Mouse (Mus musculus) T-helper 1 cell (primary cell): ENCODE results near the gene Grin2d.

Experiments used
- in situ Hi-C: fragments of 300-600 bp; cut with MboI, MseI; formaldehyde crosslinking; loops from one replicate; pipeline ENCODE4 v1.15.1; 2025; ENCODE audit warnings: high pct_unique_total_duplicates

Grin2d gene

DNA sequence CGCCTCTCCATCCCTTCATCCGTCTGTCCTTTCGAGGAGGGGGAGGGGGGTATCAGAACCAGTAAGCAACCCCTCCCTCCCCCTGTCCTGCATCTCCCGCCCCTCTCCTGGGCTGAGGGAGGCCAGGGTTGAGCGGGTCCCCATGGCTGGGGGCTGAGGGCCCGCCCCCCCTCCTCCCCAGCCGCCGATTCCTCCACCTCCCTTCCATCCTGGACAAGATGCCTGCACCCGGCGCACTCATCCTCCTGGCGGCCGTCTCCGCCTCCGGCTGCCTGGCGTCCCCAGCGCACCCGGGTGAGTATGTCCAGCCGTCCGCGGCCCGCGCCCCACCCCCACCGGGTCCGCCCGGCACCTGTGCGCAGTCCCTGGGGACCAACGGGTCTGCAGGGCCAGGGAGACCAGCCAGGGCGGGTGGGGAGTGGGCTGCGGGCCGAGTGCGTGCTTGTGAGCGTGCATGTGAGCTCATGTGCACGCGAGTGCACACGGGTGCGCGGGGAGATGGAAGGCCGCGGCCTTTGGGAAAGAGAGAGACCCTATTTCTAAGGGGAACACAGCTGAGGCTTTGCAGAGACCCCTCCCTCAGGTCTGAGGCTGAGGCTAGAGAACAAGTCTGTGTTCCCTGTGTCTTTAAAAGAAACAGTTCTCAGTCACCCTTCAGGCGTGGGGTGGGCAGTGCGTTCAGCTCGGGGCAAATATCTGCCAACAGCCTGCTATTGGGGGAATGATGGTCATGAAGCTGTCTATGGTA lies 92.6 kb downstream of the Grin2d start:
- in situ Hi-C loops = no loop called here

DNA sequence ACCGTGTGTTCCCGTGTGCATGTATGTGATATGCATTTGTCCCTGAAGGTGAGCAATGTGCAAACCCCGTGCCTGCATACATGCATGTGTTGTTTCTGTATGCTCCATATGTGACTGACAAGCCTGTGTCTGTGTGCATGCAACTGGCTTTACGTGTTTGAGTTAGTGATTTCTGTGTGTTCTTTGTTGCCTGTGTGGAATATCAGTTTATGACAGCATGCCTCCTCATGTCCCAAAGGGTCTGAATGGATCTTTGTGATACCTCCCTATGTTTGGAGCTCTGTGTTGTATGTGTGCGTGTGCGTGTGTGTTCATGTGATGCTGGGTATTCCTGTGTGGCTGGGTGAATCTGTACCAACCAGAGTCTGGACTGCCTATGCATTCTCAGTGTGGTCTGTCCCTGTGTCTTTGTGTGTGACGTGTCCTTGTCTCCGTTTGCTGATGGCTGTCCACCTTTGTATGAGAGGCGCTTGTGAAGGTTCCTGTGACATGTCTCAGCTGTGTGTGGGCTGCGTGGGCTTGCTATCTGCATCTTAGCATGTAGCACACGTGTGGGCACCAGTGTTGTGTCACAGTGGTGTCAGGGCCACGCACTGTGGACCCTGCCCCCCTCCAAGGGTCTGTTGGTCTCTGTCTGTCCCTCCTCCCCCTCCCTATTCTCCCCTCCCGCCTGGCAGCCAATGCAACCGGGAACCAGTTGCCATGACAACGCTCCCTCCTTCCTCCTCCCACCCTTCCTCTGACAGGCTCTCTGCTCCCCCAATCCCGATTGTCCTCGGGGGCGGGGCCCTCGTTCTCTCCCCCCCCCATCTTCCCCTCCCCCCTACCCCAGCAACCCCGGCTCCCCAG lies 93.4 kb downstream of the Grin2d start, which contains the start of gene Sult2b1:
TSS of gene Sult2b1 (minus strand) at position 146 of the 849 bp plus-strand sequence.
- in situ Hi-C loops = no loop called here

DNA sequence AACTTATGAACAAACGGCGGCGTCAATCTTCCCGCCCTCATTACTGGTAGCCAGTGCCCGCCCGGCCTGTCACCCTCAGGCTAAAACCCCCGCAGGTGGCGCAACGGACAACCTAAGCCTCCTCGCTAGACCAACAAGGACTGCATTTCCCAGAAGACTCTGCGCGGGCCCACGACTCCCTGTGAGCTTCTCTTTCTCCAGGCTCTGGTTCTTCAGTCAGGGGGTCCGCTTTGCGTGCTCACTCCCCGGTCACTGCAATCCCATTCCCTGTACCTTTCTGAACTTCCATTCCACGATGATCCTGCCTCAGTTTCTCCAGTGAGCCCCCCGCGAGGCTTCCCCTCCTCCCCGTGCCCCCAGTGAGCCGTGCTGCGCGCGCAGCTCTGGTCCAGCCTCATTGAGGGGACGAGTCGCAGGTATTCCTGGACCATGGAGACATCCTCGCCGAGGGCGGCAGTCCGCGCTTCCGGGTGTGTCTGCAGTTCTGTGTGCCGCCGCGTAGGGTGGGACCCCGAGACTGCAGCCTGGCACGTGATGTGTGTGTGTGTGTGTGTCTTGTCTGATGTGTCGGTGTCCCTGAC lies 94.6 kb downstream of the Grin2d start, which contains the start of gene Lmtk3:
TSS of gene Lmtk3 (plus strand) at position 228 of the 581 bp plus-strand sequence.
- in situ Hi-C loops = no loop called here

DNA sequence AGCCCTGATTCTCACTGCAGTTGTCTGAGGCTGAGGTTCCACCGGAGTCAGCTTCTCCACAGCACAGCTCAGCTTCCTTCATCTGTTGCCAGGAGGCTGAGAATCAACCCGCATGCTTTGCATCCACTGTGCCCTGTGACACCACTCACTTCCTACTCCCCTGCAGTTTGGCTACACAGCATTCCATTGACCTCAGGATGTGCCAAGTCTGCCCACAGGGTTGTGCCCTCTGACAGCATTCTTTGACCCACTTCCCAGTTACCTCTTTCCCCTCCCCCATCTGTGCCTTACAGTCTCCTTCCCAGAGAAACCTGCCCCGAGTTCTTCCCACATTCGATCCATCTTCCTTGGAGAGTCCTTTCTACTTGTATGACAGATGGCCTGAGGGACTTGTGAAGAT lies 95.9 kb downstream of the Grin2d start:
- in situ Hi-C loops = no loop called here
